Mouse (Mus musculus): Measurements from ENCODE around the gene 0610040J01Rik. TPM values are rescaled to one million over a fixed set of nuclear protein-coding genes. Genes with fewer than 3 reads are reported as not detected.

Gene 0610040J01Rik
- 4.5 and 5.1 TPM in 2 replicates for polyA plus RNA-seq (2015; fragmentation: Nextera tagmentation; extraction: Ambion mirVana)

- H3K36me3 ChIP-seq: peaks cover 12% of the 10 kb centered on the region
- no peak within 1 kb of the TSS for H3K27ac ChIP-seq (replicated peaks)
- peak; percentile 92 for ATAC-seq (ENCODE audit: low read depth)
- peaks cover 23% of the 10 kb centered on the region for H3K27me3 ChIP-seq
- 0 out of 2 replicates have a peak, but pooled peaks cover 3% of the 10 kb centered on the region for H3K9me3 ChIP-seq
- WGBS: 3% methylated on average over 42 of the region's 42 CpGs
- peak within 1 kb of the TSS; percentile 52 for H3K4me3 ChIP-seq
- H3K9ac ChIP-seq: peak within 1 kb of the TSS; percentile 53
- peak within 1 kb of the TSS; percentile 79 for H3K4me2 ChIP-seq
- H3K4me1 ChIP-seq (replicated peaks): no peaks in the 10 kb centered on the region
These were observed at the start of gene 0610040J01Rik for GRCm38 (mm10) chr5:63811819-63812508. Gene 0610040J01Rik (plus strand): TSS chr5:63812363.

DNA sequence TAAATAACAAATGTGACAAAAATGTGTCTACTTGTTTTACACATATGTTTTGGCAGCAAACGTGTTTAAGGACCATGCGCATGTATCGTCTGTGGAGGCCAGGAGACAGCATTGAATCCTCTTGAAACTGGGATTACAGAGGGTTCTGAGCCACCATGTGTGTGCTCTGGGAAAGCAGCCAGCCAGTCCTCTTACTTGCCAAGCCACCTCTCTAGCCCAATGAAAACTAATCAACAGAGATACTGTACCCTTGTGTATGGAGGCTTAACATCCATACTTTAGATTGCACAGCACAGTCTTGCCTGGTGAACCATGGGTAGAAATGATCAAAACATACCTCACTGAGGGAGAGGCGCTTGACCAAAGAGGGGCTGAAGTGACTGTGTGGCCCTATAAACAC, 46.3 kb upstream of the 0610040J01Rik start:
- Histone ChIP-seq H3K4me1 (replicated peaks) (no peaks in the 10 kb centered on the region), H3K27me3 (no peaks in the 10 kb centered on the region), H3K9me3 (no peaks in the 10 kb centered on the region), H3K9ac (no peak overlapping the region), H3K27ac (replicated peaks) (no peak overlapping the region), H3K4me2 (no peak overlapping the region), H3K4me3 (no peak overlapping the region), H3K36me3 (no peaks in the 10 kb centered on the region)
- ATAC-seq (ENCODE audit: low read depth): 0 out of 2 replicates have a peak, but pooled peaks have one; percentile 19
- WGBS: 86% methylated on average over 4 of the region's 4 CpGs

- Histone ChIP-seq H3K9me3 (no peaks in the 10 kb centered on the region), H3K4me1 (replicated peaks) (no peaks in the 10 kb centered on the region), H3K27ac (replicated peaks) (no peak overlapping the region), H3K4me2 (no peak overlapping the region), H3K36me3 (no peaks in the 10 kb centered on the region), H3K27me3 (no peaks in the 10 kb centered on the region), H3K4me3 (no peak overlapping the region), H3K9ac (no peak overlapping the region)
- peak; percentile 57; the same call in 1 of the 2 replicates for ATAC-seq (ENCODE audit: low read depth)
- 43% methylated on average over 6 of the region's 6 CpGs for WGBS
These were observed 45.4 kb upstream of the 0610040J01Rik start for GRCm38 (mm10) chr5:63766715-63767114.

- no peak overlapping the region for H3K27ac ChIP-seq (replicated peaks)
- no peak overlapping the region for H3K4me3 ChIP-seq
- H3K4me1 ChIP-seq (replicated peaks): no peaks in the 10 kb centered on the region
- H3K9ac ChIP-seq: no peak overlapping the region
- WGBS: 67% methylated on average over 8 of the region's 8 CpGs
- H3K9me3 ChIP-seq: no peaks in the 10 kb centered on the region
- no peaks in the 10 kb centered on the region for H3K36me3 ChIP-seq
- no peaks in the 10 kb centered on the region for H3K27me3 ChIP-seq
- H3K4me2 ChIP-seq: peak overlapping the region; percentile 24; the same call in 1 of the 2 replicates
- ATAC-seq (ENCODE audit: low read depth): 0 out of 2 replicates have a peak, but pooled peaks have one; percentile 34
These were observed 44.7 kb upstream of the 0610040J01Rik start for GRCm38 (mm10) chr5:63767464-63767863.

- Histone ChIP-seq H3K36me3 (no peaks in the 10 kb centered on the region), H3K4me3 (no peak overlapping the region), H3K9ac (no peak overlapping the region), H3K4me2 (no peak overlapping the region), H3K4me1 (replicated peaks) (no peaks in the 10 kb centered on the region), H3K27me3 (no peaks in the 10 kb centered on the region), H3K9me3 (no peaks in the 10 kb centered on the region), H3K27ac (replicated peaks) (no peak overlapping the region)
- WGBS: 88% methylated on average over 4 of the region's 4 CpGs
- ATAC-seq (ENCODE audit: low read depth): no peak
These were observed 43.9 kb upstream of the 0610040J01Rik start for GRCm38 (mm10) chr5:63768220-63768619.

DNA sequence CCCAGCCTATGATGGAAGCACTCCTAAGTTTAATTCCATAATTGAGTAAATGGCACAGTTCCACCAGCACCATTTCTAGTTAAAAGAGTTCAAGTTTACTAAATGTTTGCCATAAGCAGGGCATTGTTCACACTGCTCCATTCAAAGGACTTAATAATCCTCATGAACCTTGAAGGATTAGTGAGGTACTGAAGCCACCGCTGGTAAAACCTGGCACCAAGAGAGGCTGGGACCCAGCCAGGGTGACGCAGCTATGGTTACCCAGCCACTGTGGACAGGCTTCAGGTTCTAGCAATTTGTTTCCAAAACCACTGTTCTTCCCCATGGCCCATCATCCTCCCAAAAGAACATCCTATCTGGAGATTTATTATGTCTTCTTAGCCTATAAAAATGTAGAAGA, 39.2 kb upstream of the 0610040J01Rik start:
- Histone ChIP-seq H3K4me1 (replicated peaks) (no peaks in the 10 kb centered on the region), H3K27me3 (no peaks in the 10 kb centered on the region), H3K9me3 (no peaks in the 10 kb centered on the region), H3K36me3 (no peaks in the 10 kb centered on the region), H3K27ac (replicated peaks) (no peak overlapping the region), H3K9ac (no peak overlapping the region), H3K4me3 (no peak overlapping the region), H3K4me2 (no peak overlapping the region)
- 89% methylated on average over 2 of the region's 2 CpGs for WGBS
- ATAC-seq (ENCODE audit: low read depth): no peak

DNA sequence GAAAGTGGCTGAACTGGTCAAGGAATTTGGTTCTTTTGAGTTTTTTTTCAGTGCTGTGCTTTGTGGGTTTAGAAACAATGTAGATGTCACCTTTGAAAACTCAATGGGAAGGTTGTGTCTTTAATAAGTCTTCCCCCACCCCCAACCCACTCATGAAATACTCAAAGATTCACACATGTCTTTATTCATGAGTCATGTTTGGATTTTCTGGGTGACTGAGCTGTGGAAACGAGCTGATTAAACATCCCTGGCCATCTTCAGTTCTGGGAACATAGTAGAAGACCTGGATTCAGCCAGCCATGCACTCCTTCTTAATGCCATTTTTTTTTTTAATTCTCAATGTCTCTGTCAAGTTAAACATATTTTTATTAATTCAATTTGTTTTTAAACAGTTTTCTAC, 38.6 kb upstream of the 0610040J01Rik start:
- ATAC-seq (ENCODE audit: low read depth): no peak
- no peak overlapping the region for H3K4me2 ChIP-seq
- no peaks in the 10 kb centered on the region for H3K27me3 ChIP-seq
- no peak overlapping the region for H3K4me3 ChIP-seq
- 63% methylated on average over 1 of the region's 1 CpGs for WGBS
- no peak overlapping the region for H3K27ac ChIP-seq (replicated peaks)
- no peaks in the 10 kb centered on the region for H3K4me1 ChIP-seq (replicated peaks)
- no peak overlapping the region for H3K9ac ChIP-seq
- no peaks in the 10 kb centered on the region for H3K36me3 ChIP-seq
- no peaks in the 10 kb centered on the region for H3K9me3 ChIP-seq

- no peak for ATAC-seq (ENCODE audit: low read depth)
- H3K9ac ChIP-seq: no peak overlapping the region
- no peak overlapping the region for H3K4me3 ChIP-seq
- H3K9me3 ChIP-seq: no peaks in the 10 kb centered on the region
- no peak overlapping the region for H3K4me2 ChIP-seq
- no peaks in the 10 kb centered on the region for H3K4me1 ChIP-seq (replicated peaks)
- no peak overlapping the region for H3K27ac ChIP-seq (replicated peaks)
- WGBS: 91% methylated on average over 10 of the region's 10 CpGs
- H3K36me3 ChIP-seq: no peaks in the 10 kb centered on the region
- no peaks in the 10 kb centered on the region for H3K27me3 ChIP-seq
These were observed 23.9 kb upstream of the 0610040J01Rik start for GRCm38 (mm10) chr5:63788156-63788826.

DNA sequence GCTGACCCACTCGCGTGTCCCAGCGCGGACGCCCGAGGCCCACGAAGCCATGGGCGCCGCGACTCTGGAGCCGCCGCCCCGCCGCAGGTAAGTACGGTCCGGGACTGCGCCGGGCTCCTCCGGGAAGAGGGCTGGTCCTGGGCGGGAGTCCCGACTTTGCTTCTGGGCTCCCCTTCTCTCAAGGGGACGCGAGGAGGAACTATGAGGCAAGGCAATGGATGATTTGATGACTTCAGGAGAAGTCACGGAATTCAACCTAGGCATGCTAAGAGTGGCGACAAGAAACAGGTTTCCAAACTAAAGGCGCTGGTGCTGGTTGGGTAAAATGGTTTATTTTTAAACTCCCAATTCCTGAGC, 324 bp downstream of the 0610040J01Rik start:
- ATAC-seq (ENCODE audit: low read depth): no peak; the same call in 1 of the 2 replicates
- under 1% methylated on average over 26 of the region's 26 CpGs for WGBS
- peak overlapping the region; percentile 79 for H3K4me2 ChIP-seq

GRCm38 (mm10) chr5:63816643-63817042, 4.5 kb downstream of the 0610040J01Rik start:
- Histone ChIP-seq H3K27ac (replicated peaks) (no peak overlapping the region), H3K4me1 (replicated peaks) (no peaks in the 10 kb centered on the region), H3K9me3 (no peaks in the 10 kb centered on the region), H3K27me3 (peaks cover 20% of the 10 kb centered on the region), H3K36me3 (no peaks in the 10 kb centered on the region), H3K4me2 (no peak overlapping the region), H3K9ac (no peak overlapping the region), H3K4me3 (no peak overlapping the region)
- no peak for ATAC-seq (ENCODE audit: low read depth)
- WGBS: 87% methylated on average over 7 of the region's 7 CpGs

More for the DNA sequence above, 324 bp downstream of the 0610040J01Rik start:
- peak overlapping the region; percentile 52 for H3K4me3 ChIP-seq
- 0 out of 2 replicates have a peak, but pooled peaks cover 3% of the 10 kb centered on the region for H3K9me3 ChIP-seq
- no peak overlapping the region for H3K27ac ChIP-seq (replicated peaks)
- H3K4me1 ChIP-seq (replicated peaks): no peaks in the 10 kb centered on the region
- peaks cover 23% of the 10 kb centered on the region for H3K27me3 ChIP-seq
- H3K9ac ChIP-seq: peak overlapping the region; percentile 53
- H3K36me3 ChIP-seq: peaks cover 6% of the 10 kb centered on the region

DNA sequence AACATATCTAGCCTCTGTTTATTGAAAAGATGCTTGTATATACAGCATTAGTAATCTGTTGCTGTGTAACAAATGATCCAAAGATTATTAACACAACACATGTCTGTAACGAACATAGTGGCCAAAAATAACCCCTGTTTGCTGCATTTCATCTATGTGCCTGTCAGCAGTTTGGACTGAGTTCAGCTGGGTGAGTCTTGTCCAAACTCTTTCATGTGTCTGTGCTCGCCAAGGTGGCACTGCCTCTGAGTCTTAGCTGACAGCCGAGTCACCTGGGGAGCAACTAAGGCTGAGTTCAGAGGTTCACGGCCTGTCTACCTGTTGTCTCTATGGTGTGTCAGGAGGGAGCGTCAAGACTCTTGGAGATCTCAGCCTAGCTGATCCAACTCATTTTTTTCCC, 5.1 kb downstream of the 0610040J01Rik start:
- H3K4me3 ChIP-seq: no peak overlapping the region
- H3K4me2 ChIP-seq: no peak overlapping the region
- no peaks in the 10 kb centered on the region for H3K4me1 ChIP-seq (replicated peaks)
- ATAC-seq (ENCODE audit: low read depth): no peak
- H3K9ac ChIP-seq: no peak overlapping the region
- peaks cover 15% of the 10 kb centered on the region for H3K27me3 ChIP-seq
- 88% methylated on average over 5 of the region's 5 CpGs for WGBS
- H3K36me3 ChIP-seq: no peaks in the 10 kb centered on the region
- no peak overlapping the region for H3K27ac ChIP-seq (replicated peaks)
- no peaks in the 10 kb centered on the region for H3K9me3 ChIP-seq

GRCm38 (mm10) chr5:63818975-63819374, 6.8 kb downstream of the 0610040J01Rik start:
- ATAC-seq (ENCODE audit: low read depth): no peak
- 48% methylated on average over 4 of the region's 4 CpGs for WGBS

More at GRCm38 (mm10) chr5:63818975-63819374, 6.8 kb downstream of the 0610040J01Rik start:
- H3K9ac ChIP-seq: no peak overlapping the region
- H3K9me3 ChIP-seq: no peaks in the 10 kb centered on the region
- no peaks in the 10 kb centered on the region for H3K36me3 ChIP-seq
- no peak overlapping the region for H3K4me3 ChIP-seq
- no peaks in the 10 kb centered on the region for H3K27me3 ChIP-seq
- H3K4me2 ChIP-seq: no peak overlapping the region
- no peaks in the 10 kb centered on the region for H3K4me1 ChIP-seq (replicated peaks)
- H3K27ac ChIP-seq (replicated peaks): no peak overlapping the region
